Mouse (Mus musculus) heart, adult 8-10 months (tissue): ENCODE data around the gene Lhpp. TPM values are rescaled to one million over a fixed set of nuclear protein-coding genes. Genes with fewer than 3 reads are reported as not detected.
A peak's percentile ranks its signal among the peaks of the same experiment; 100 is the strongest.

ENCODE experiments used
- DNase-seq: peaks from one replicate; pipeline ENCODE4 v3.0.0; 2022; ENCODE audit warnings: low spot score
- total RNA-seq, 4 experiments: library from RNA; stranded (reverse); gene quantifications; 2 replicates each; pipeline ENCODE4 v1.2.4; 2022

Gene Lhpp
- total RNA-seq, 4 experiments from 2014 or later = 14.4 to 18.0 (median 16.6) TPM

DNA sequence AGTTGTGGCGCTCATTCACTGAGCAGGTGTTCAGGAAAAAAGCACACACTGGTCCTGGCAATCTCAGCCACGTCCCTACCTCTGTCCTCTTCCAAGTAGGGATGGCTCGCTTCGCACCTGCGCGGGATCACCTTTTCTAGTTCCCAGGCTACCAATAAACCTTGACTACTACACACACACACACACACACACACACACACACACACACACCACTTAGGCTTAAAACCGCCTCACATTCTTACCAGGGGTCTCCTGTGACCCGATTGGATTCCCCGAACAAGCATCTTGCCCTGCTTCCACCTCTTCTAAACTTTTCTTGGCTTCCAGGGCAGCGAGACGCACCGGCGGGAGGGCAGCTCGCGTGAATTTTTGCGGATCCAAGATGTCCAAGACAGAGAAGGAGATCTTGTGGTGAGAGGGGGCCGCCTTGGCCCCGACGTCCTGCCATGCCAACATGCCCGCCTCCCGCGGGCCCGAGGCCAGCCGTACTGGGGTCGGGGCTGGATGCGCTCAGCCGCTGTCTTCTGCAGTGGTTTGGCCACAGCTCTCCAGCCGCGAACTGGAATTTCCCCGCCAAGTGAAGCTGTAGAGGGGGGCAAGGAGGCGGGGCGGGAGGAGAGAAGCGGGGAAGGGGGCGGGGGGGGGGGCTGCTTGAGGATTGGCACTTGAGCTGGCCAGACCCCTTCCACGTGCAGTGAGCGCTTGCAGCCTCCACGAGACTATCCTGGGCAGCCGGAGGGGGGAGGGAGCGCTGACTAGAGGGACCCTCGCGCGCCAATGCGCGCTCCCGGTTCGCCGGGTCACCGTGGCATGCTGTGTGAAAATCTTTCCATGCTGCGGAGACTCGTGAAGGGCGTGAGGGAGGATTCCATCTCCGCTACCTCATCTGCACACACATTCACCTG, 11.1 kb upstream of the Lhpp start, which contains the start of gene Nkx1-2:
Gene Nkx1-2 (minus strand): TSS at position 567 of the 905 bp plus-strand sequence.
- DNase-seq = no peak

DNA sequence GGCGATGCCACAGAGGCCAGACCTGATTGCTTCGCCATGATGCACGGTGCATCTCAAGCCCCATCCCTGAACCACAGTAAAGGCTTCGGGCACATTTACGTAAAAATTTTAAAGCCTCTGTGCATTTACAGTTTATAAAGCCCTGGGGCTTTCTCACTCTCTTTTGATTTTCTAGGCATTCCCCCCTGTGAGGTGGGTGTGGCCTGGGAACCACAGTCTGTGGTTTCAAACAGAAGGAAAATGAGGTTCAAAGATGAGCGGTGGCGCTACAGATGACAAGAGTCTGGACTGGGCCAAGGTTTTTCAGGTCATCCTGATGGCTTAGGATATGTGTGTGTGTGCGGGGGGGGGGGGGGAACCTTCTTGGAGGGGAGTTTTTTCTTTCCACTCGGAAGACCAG, 10.4 kb upstream of the Lhpp start:
- no peak for DNase-seq

GRCm38 (mm10) chr7:132600926-132601325, 9.5 kb upstream of the Lhpp start:
- DNase-seq = no peak

GRCm38 (mm10) chr7:132604720-132605119, 5.7 kb upstream of the Lhpp start:
- DNase-seq = no peak

- no peak for DNase-seq
These were observed 4.7 kb upstream of the Lhpp start for GRCm38 (mm10) chr7:132605689-132606088.

- DNase-seq = no peak
These were observed 2.0 kb upstream of the Lhpp start for GRCm38 (mm10) chr7:132608316-132609020.

DNA sequence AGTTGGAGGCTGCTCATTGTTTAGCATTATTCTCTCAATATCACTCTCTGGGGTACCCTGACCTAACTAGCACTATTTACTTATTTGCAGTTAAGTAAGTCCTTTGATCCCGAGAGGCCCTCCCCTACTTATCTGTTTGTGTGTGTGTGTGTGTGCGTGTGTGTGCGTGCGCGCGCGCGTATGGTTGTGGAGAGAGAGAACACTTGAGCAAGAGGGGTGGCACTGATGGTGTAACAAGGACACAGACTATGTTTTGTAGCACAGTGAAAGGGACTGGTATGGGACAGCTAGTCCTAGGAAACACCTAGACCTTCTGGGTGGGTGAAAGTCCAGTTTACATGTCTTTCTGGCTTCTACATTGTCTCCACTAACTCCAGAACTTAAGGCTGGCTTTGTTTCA, 1.1 kb downstream of the Lhpp start:
- DNase-seq = no peak

- no peak for DNase-seq
These were observed 4.9 kb downstream of the Lhpp start for GRCm38 (mm10) chr7:132615346-132615745.

DNA sequence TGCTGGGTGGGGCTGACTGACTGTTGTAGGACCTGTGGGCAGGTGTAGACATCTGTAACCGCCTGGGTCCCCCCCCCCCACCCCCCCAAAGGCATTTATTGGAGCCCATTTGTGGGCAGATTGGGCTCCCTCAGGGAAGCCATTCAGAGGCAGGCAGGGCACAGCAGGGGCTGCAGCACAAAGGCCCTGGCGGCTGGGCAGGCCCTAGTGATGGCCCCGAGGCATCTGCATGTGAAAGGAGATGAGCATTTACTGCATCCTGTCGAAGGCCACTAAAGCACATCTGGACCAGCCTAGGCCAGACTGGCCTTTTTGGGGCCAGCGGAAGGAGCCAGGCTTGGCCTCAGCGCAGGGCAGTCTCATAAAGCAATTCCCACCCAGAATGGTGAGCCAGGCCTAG, 6.0 kb downstream of the Lhpp start:
- DNase-seq = no peak

GRCm38 (mm10) chr7:132617021-132617564, 6.7 kb downstream of the Lhpp start:
- DNase-seq = no peak

- DNase-seq = no peak
These were observed 9.1 kb downstream of the Lhpp start for GRCm38 (mm10) chr7:132619549-132619948.

GRCm38 (mm10) chr7:132619975-132620918, 9.8 kb downstream of the Lhpp start:
- DNase-seq = peak; percentile 17

DNA sequence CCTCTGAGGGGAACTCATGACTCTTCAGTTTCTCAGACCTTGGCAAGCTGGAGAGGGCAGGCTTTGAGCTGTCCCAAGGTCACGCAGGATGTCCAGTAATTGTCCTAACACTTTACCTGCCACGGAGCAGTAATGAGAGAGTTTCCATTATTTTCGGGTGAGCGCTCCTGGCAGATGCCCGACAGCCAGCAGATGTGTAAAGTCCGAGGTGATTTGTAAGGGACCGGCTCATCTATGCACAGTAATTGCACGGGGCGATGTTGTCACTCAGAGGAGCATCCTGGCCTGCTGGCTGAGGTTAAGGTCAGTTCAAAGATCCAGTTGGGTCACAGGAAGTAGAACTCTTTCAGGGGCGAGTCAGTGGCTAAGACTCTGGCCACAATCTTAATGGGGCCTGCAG, 13.7 kb downstream of the Lhpp start:
- no peak for DNase-seq

DNA sequence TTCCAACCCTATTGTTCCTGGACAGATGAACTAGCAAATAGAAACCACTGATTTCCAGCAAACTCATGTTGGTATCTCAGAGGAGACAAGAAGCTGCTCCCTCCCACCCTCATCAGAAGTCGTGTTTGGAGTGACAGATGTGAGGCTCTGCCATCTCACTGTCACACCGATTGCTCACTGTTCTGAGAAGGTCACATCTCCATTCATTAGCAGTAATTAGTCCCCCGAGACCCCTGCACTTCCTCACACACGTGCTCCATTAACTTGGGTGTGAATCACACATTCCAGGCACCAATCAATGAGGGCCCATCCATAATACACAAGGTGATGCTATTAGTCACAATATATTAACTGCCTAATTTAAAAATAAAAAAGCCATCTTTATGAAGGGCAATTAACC, 15.7 kb downstream of the Lhpp start:
- DNase-seq = no peak

GRCm38 (mm10) chr7:132627448-132627847, 17.0 kb downstream of the Lhpp start:
- DNase-seq = peak; percentile 58

- no peak for DNase-seq
These were observed 20.9 kb downstream of the Lhpp start for GRCm38 (mm10) chr7:132631313-132631712.

DNA sequence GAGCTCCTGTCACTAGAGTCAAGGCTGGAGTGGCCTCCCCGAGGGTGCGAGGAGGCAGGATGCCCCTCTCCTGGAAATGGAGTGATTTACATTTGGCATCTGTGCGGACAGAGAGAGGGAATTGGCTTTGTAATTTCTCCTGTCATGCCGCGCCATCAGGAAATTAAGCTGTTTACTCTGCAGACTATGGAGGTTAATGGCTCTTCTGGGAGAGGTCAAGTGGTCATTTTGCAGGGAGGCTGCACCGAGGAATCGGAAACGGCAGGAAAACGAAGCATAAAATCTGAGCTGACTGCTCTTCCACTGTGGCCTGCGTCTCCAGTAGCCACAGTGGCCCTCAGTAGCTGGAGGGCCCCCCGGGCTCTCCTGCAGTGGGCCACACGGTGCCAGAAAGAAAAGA, 26.9 kb downstream of the Lhpp start:
- DNase-seq = no peak

DNA sequence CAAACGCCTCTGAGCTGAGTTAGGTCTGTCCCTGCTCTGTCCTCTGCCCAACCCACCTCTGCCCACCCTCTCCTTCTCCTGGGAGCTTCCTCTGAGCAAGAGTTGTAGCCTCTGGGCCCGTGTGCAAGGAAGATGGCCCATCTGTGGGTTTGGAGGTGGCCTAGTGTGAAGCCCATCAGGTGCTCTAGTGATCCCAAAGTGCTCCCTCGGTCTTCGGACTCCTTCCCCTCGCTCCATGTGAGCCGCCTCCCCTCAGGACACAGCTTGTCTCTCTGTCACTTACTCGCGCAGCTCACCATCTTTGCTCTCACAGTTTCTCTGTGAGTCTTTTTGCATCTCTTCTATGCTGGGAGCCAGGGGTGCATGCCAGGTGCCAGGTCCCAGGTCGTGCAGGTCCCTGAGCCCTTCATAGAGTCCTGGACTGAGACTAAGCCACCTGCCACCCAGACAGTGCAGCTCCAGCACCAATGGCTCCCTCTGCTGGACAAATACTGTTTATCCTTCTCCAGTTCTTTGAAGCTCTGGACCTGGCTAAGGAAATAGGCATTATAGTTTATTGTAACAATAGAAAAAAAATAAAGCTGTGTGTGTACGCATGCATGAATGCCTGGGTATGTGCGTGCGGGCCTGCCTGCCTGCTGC, 28.1 kb downstream of the Lhpp start:
- DNase-seq = peak; percentile 57

- DNase-seq = no peak
These were observed 30.5 kb downstream of the Lhpp start for GRCm38 (mm10) chr7:132640946-132641345.

DNA sequence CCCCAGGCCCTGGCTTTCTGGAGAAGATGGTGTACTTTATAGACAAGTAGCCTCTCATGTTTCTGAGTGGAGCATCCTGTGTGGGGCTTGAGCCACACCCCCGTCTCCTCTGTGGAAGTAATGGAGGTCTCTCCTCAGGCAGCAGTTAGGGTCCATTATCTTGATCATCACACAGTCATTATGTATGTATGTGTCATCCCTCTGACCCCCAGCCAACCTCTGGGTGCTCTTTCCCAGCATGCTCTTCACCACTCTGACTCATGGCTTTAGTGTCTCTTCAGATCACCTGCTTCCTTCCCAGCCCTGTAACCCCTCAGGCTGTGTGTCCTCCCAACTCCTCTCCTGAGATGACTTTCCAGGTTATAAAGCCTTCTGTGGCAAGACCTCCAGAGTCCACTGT, 31.2 kb downstream of the Lhpp start:
- DNase-seq = no peak
